Mouse (Mus musculus) ovary, postnatal 10 days (tissue): ENCODE data around the gene Bst1.

Experiments used
- DNase-seq: peaks from one replicate; pipeline ENCODE4 v3.0.0; 2022; ENCODE audit warnings: low spot score

Gene Bst1

GRCm38 (mm10) chr5:43814536-43814935 is 4.1 kb upstream of the Bst1 start:
- DNase-seq = no peak

DNA sequence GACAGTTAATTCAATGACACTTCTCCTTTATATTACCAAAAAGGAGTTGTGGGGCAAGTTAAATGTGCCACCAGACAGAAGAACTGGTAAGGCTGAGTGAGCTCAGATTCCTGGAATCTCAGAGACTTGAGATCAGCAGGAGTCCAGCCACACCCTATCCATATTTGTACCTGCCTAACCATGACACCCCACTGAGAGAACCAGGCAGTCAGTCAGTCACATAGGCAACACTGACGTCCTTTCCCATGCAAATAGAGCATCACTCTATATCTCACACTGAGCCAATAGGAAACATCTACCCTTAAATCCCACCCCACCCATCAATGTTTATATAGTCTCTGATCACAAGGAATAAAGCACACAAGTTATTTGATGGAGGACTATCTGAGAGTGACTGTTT is 2.9 kb upstream of the Bst1 start:
- no peak for DNase-seq

DNA sequence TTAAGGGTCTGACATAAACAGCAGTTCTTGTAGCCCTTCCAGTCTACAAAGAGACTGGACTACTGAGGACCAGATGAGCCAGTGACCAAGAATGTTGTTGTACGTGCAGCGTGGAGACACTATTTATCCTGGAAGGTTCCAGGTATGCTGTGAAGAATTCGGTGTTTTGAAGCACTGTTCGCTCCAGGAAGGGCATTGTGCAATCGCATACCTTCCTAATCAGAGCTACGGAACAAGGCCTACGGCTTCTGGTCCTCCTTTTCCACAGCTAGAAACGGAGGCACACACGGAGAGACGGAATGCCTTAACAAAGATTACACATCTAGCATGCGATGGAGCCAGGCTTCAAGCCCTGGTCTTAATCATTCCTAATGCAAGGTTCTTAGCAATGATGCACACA is 2.1 kb downstream of the Bst1 start:
- DNase-seq = no peak

GRCm38 (mm10) chr5:43821538-43821937 is 2.9 kb downstream of the Bst1 start, which contains the start of gene Fbxl5:
Fbxl5 (minus strand) TSS chr5:43821638.
- DNase-seq = no peak

- DNase-seq = no peak
Measured at GRCm38 (mm10) chr5:43822199-43822598, 3.5 kb downstream of the Bst1 start.

DNA sequence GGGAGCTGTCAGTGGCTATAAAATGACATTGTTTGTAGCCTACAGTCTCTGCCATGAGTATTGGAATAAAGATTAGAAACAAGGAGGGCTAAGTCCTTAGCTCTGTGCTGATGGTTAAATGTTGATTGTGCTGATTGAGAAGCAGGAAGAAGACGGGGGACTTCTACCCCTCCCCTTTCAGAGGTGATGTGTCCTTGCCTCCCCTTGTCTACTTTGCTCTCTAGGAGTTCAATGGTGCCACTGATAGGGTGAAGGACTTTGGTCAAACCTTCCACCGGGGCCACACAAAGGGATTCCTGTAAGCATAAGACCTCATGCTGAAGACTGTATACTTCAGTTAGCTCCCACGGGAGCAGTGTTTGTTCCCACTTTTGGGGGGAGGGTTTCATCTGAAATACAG is 4.1 kb downstream of the Bst1 start:
- no peak for DNase-seq

- DNase-seq = no peak
Measured at GRCm38 (mm10) chr5:43824580-43824979, 5.9 kb downstream of the Bst1 start.

GRCm38 (mm10) chr5:43826883-43827282 is 8.2 kb downstream of the Bst1 start:
- no peak for DNase-seq

DNA sequence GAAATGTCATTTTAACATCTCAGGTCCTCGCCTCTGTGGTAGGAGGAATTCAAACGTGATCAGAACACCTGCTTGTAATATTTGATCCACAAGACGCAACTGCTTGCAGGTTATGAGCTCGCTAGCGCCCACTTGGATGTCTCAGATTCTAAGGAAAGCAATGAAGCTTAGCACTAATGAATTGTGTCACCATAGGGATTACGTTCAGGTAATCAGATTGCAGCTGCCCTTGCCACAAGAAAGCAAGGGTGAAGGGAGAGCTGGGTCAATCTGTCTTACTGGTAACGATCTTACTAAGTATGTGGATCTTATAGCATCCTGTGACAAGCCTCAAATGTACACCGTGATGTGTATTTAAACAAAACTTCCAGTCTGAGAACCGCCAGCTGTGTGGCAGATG is 8.7 kb downstream of the Bst1 start:
- DNase-seq = no peak

DNA sequence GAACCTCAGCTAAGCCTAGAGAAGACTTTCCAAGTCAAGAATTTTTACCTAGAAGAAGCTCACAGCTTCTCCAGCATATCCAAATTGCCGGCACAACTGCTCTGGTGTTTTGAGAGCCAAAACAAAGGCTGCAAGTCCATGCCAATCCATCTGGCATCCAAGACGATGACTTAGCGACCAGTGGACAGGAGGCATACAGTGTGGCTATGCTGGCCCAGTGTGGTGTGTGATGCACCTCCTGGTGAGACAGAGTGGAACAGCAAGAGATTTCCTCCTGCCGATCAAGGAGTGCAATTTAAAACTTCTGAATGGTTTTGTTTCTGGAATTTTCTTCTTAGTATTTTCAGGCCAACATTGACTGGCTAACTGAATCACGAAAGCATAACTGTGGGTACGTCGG is 17.9 kb downstream of the Bst1 start:
- no peak for DNase-seq

DNA sequence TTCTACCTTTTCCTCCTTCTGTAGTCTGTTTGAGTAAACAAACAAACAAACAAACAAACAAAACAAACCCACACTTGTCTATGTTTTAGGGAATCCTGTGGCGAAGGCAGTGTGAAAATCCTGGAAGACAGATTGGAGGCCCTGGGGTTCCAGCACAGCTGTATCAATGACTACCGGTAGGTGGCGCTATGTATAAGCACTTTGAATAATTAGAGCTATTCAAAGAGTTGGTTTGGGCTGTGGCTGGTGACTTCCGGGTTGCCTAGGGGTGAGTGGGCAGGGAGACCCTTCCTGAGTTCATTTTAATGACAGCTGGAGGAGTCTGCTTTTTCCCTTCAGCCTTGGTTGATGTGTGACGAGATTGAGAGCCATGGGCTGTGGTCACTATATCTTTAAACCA is 18.7 kb downstream of the Bst1 start:
- DNase-seq = no peak

GRCm38 (mm10) chr5:43841144-43842010 is 22.7 kb downstream of the Bst1 start:
- DNase-seq = no peak

GRCm38 (mm10) chr5:43842011-43842285 is 23.3 kb downstream of the Bst1 start:
- no peak for DNase-seq

DNA sequence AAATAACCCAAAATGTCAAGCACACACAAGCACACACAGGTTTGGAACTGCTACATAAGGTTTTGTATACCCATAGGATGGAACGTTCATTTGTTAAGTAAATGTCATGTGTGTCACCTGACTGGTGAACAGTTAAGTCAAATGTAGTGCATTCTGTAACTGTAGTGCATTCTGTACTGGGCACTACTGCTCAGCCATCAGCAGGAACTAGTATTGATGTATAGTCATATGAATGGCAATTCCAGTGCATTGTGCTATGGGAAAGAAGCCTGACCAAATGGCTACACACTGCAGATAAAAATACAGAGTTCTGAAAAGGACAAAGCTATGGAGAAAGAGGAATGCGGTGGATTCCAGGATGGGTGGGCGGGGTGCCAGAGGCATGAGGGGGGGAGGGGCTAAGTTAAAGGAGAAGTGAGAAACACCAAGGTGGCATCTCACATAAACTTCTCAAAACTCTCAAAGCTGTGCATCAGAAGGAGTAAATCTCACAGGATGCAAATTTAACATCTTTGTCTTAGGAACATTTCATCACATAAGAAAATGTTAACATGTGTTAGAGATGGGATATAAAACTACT is 24.0 kb downstream of the Bst1 start:
- no peak for DNase-seq

DNA sequence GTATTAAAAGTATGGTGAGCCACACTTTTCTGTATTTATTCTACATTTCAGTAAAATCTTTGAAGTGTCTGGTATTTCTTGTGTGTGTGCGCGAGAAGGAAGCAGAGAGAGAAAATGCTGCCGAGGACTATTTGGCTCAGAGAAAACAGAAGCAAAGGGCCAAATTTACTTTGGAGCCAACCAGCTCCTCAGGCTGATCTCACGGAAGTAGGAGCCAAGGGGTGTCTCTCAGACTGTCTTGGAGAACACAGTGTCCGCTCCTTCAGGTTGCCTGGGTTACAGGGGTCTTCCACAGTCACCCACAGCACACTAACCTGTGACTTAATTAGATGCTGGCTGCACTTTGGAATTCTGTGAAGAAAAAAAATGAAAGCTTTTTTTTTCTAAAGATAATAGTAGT is 26.4 kb downstream of the Bst1 start:
- no peak for DNase-seq

- DNase-seq = no peak
Measured at GRCm38 (mm10) chr5:43845646-43846045, 27.0 kb downstream of the Bst1 start.

GRCm38 (mm10) chr5:43846227-43846626 is 27.5 kb downstream of the Bst1 start:
- no peak for DNase-seq

DNA sequence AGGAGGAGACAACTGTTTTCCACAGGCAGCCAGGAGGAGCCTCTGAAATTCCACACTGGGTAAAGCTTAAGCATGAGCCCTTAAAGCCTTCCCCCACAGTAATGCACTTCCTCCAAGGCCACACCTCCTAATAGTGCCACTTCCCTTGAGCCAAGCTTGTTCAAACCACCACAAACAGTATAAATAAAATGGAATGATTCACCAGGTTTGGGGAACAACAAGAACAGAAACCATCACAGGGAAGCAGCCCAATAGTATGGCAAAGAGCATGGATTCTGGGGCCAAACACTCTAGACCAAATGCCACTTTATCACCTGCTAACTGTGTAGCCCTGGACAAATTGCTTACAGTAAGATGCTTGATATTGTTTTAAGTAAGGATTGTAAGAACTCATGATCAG is 28.9 kb downstream of the Bst1 start:
- no peak for DNase-seq

DNA sequence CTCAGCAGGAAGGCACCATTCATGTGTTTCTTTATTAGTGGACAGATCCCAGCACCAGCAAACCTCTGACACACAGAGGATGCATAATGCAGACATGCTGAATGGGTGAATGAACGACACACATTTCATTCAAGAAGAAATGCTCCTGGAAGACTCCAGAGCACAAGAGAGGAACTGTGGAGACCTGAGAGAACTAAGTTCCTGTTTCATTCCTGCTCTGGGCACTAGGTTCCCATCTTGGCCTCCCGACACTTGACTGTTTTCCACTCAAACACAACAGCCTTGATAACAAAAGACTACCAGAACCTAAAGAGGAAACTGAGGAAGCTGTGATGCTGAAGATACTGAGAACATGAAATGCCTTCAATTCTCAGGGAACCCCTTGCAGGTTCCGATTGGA is 29.6 kb downstream of the Bst1 start:
- no peak for DNase-seq

- no peak for DNase-seq
Measured at GRCm38 (mm10) chr5:43853096-43853867, 34.6 kb downstream of the Bst1 start.

DNA sequence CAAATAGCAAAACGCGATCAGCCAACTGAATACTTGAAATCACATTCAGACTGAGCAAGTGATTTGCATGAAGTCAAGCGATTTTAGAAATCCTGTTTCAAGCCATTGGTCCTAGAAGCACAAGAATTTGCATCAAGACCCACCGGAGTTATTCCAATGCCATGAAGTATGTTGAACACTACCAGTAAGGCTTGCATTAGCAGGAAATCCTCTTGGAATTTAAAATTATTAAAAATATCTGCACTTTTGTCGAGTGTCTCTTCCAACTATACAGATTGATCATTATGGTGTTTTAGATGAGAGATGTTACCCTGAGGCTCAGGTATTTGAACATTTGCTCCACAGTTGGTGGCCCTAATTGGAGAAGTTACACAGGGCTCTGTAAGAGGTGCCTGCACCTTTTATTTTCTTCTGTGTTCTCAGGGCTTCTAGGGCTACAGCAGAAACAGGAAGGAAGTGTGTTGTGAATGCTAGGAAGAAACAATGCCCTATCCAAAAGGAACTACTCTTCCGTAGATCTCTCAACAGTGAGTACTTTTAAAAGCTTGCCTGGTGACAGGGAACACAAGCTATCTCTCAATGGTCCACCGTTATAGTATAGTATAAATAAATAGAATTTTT is 35.3 kb downstream of the Bst1 start:
- DNase-seq = no peak

DNA sequence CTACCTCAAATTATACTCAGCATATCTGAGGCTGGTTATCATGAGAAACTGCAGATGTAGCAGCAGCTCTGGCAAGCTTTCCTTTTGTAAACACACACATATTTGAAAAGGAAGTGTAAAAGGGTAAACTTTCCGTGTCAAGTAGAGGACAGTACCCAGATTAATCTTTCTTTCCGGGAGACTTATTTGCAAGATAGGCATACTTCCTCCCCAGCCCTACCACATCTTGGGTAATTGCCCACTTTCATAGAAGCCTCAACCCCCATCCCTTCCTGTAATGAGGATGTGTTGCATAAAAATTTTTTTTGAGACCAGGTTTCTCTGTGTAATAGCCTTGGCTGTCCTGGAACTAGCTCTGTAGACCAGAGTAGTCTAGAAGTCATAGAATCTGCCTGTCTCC is 37.1 kb downstream of the Bst1 start:
- DNase-seq = no peak

- no peak for DNase-seq
Measured at GRCm38 (mm10) chr5:43859663-43860062, 41.0 kb downstream of the Bst1 start.
